Mouse (Mus musculus): ENCODE results near the gene Tldc2.

Gene Tldc2

DNA sequence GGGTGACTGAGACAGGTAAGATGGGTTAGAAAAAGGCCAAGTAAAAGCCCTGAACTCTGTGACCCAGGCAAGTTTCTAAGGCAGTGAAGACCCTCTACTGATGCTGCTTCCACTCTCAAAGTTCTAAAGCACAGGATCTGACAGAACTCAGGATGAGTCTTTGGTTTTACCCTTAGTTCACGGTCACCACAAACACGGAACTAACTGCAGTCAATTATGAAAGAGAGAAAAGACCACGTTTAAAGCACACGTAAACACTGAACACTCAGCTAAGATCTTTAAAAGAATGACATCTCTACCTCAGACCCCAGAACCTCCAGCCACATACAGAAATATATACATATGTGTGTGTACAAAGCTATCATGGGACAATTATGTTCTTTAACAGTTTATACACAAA, 42.2 kb downstream of the Tldc2 start:
- no peak for DNase-seq (ENCODE audit: low spot score)

DNA sequence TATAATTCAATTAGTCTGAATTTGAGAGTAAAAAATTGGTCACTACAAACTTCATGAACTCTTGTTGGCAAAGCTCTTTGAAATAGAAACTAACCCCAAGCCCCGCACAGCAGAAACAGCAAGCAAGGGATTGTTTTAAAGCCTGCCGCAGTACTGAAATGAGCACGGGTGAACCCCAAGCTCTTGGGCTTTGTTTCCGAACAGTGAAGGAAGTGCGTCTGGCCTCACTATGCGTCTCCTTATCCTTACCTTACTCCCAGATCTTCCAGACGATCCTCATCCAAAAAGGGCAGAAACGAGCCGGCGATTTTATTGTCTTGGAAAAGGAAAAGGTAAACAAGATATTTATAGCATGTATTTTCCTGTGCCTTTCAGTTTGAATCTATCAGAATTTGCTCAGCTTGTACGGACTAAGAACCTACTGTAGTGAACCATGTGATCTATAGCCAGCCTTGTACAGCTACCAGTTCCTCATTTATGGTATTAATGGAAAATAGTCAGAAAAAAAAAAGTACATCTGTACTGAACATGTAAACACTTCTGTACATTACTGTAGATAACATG, 42.8 kb downstream of the Tldc2 start:
- no peak for DNase-seq (ENCODE audit: low spot score)

- peak; percentile 75 for DNase-seq (ENCODE audit: low spot score)
Observed at GRCm38 (mm10) chr2:157130813-157131514, 44.1 kb downstream of the Tldc2 start.

DNA sequence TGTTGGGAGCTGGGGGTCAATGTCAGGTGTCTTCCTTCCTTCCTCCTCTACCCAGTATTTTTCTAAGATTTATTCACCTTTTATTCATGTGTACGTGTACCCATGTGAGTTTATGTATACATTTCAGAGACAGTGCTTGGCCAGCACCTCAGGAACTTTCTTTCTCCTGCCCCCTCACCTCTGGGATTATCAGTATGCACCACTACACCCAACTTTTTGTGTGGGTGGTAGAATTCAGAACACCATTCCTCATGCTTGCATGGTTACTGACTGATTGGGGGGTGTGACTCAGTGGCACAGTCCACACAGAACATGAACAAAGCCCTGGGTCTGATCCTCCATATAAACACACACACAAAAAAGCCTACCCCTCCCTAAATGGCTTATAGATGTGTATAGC, 45.2 kb downstream of the Tldc2 start:
- DNase-seq (ENCODE audit: low spot score) = no peak

DNA sequence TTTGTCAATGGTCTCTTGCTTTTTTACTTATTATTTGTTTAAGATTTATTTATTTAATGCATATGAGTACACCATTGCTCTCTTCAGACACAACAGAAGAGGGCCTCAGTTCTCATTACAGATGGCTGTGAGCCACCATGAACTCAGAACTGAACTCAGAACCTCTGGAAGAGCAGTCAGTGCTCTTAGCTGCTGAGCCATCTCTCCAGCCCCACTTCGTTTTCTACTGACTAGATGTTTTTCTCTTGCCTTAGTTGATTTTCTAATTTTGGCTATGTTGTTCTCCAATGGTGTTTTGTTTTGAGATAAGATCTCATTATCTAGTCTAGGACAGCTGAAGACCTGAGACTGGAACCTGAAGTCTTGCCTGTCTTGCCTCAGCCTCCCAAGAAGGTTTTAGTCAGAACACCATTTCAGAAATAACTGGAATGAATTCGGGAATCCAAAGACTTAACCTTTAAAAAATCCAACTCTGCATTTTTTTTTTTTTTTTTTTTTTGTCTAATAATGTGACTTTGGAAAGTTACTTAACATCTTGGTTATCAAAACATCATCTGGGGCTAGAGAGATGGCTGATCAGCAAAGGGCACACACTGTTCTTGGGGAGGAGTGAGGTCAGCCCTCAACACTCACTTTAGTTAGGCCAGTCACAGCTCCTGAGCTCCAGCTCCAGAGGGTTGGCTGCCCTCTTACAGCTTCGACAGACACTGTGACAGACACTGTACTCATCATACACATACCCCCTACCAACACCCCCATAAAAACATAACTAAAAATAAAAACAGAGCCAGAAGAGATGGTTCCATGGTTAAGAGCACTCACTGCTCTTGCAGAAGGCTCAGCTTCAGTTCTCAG, 46.1 kb downstream of the Tldc2 start:
- DNase-seq (ENCODE audit: low spot score) = no peak

- peak; percentile 40 for DNase-seq (ENCODE audit: low spot score)
Observed at GRCm38 (mm10) chr2:157133769-157134478, 47.1 kb downstream of the Tldc2 start.

- no peak for DNase-seq (ENCODE audit: low spot score)
Observed at GRCm38 (mm10) chr2:157134479-157134931, 47.6 kb downstream of the Tldc2 start.

DNA sequence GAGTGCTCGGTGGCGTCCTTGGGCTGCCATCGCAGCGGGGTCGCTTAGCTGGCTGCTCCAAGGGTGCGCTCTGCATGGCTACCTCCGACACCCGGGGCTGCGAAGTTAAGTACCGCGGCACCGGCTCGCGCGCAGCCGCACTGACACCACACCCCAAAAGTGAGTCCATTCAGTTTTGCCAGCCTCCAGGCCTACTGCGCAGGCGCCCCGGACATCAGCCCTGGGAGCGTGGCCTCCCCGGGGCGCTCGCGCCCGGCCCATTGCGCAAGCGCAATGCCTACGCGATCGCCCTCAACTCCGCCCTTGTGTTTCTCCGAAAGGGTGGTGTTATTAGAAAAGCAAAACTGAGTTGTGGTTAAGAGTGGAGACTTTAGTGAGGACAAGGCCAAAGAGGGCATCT, 48.2 kb downstream of the Tldc2 start, which contains the start of gene Samhd1:
Samhd1 (minus strand) TSS at position 252 of the 400 bp plus-strand sequence.
- peak; percentile 98 for DNase-seq (ENCODE audit: low spot score)

DNA sequence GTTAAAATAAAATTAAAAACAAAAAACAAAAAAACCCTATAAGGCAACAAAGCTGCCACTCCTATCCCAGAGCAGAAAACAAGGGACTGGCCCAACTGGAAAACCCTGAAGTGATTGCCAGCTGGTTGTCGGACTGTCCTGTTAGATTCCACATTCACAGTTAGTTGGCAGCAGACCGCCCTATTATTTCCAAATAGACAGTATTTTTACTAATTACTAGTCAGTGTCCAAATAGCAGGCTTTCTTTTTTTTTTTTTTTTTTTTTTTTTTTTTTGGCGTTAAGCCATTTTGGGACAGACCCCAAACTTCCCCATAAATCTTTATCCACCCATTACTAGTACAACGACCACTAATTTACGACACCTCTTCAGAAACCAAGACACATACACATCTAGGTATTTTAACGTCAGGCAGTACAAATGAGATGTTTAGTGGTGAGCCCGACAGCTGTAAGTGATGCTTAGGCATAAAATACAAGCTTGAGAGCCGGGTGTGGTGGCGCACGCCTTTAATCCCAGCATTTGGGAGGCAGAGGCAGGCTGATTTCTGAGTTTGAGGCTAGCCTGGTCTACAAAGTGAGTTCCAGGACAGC, 48.8 kb downstream of the Tldc2 start:
- peak; percentile 32 for DNase-seq (ENCODE audit: low spot score)

DNA sequence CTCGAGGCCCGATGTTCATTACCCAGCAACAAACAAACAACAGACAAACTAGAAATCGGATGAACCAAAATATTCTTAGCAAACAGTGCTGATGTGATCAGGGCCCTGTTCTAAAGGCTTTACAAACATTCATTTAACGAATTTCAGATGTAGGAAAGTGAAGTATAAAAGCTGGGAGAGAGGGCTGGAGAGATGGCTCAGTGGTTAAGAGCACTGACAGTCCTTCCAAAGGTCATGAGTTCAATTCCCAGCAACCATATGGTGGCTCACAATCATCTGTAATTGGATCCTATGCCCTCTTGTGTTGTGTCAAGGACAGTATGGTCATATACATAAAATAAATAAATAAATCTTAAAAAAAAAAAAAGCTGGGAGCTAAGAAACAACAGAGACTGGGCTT, 49.3 kb downstream of the Tldc2 start:
- peak; percentile 43 for DNase-seq (ENCODE audit: low spot score)

GRCm38 (mm10) chr2:157136646-157137045, 49.8 kb downstream of the Tldc2 start:
- peak; percentile 87 for DNase-seq (ENCODE audit: low spot score)

- peak; percentile 41 for DNase-seq (ENCODE audit: low spot score)
Observed at GRCm38 (mm10) chr2:157137959-157138731, 51.3 kb downstream of the Tldc2 start.

DNA sequence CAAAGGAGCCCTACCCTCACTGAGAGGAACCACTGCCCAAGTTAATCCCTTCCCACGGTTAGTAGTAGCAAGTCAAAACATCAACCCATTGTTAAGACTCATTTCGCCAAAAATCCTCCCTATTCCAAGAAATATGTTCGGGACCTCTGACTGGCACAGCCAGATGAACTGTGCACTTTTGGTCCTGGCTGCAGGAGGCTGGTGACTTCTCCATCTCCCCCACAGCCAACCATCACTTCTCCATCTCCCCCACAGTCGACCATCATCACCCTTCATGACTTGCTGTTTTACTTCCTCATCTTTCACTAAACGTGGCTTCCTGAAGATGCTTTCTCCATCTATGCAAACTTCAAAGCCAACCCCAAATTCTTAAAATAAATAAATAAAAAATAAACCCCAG, 52.0 kb downstream of the Tldc2 start:
- no peak for DNase-seq (ENCODE audit: low spot score)

DNA sequence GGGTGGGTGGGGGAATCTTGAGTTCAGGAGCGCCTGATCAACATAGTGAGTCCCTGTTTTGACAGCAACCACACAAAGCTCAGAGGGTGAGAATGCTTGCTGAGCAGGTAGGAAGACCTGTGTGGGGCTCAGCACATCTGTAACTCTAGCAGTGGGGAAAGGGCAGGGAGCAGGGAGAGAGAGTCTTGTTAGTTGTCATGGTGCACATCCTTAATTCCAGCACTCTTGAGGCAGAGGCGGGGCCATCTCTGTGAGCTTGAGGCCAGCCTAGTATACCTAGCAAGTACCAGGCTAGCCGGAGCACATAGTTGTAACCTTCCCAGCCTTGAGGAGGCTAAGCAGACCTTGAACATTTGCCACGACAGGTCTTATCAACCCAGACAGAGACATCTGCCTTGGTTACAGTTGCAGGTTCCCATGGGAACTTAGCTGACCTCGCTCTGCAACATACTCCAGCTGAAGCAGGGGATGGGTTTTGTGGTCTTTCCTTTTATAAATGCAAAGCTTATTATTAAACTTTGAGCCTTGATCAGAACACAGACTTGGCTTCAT, 52.5 kb downstream of the Tldc2 start:
- DNase-seq (ENCODE audit: low spot score) = no peak

- no peak for DNase-seq (ENCODE audit: low spot score)
Observed at GRCm38 (mm10) chr2:157141962-157142361, 55.1 kb downstream of the Tldc2 start.

DNA sequence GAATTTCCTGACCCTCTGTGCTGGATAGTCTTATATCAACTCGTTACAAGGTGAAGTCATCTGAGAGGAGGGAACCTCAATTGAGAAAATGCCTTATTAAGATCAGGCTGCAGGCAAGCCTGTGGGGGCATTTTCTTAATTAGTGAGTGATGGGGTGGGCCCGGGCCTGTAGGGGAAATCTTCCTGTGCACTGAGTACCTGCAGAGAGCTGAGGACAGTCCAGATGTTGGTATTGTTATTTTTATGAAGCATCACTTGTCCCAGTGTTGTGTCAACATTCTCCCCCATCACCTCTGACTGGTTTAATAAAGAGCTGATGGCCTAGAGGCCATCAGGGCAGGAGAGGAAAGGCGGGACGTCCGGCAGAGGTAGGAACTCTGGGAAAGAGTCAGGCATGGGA, 57.3 kb downstream of the Tldc2 start:
- DNase-seq (ENCODE audit: low spot score) = no peak

- DNase-seq (ENCODE audit: low spot score) = no peak
Observed at GRCm38 (mm10) chr2:157145173-157145572, 58.3 kb downstream of the Tldc2 start.

Measured in adipocyte (in vitro differentiated cells).